Mouse (Mus musculus): ENCODE measurements around the gene Mrpl47. TPM values are rescaled to one million over a fixed set of nuclear protein-coding genes. Genes with fewer than 3 reads are reported as not detected.
"Not testable (repeated sequence)": the region's sequence is repeated elsewhere in the genome, so short reads cannot be mapped to it uniquely, and the experiment has no call there.

Mrpl47 gene
- total RNA-seq (2021) = 27.8 and 33.5 TPM in 2 replicates
- long read RNA-seq, transcript Mrpl47-201 (7 exons, 3,364 nt) = major isoform, 20 of 22 reads
- long read RNA-seq, partial matches to known transcripts = 1 of 22 reads
- long read RNA-seq, other reads (novel, unspliced or antisense) = 1 of 22 reads

- no peak for DNase-seq
Observed at GRCm38 (mm10) chr3:32737172-32737655, at the start of gene Mrpl47. Gene Mrpl47, minus strand, starts transcription at chr3:32737605.

- no peak for DNase-seq
Observed at GRCm38 (mm10) chr3:32770781-32771180, 33.4 kb upstream of the Mrpl47 start.

- no peak for DNase-seq
Observed at GRCm38 (mm10) chr3:32763902-32764301, 26.5 kb upstream of the Mrpl47 start.

DNA sequence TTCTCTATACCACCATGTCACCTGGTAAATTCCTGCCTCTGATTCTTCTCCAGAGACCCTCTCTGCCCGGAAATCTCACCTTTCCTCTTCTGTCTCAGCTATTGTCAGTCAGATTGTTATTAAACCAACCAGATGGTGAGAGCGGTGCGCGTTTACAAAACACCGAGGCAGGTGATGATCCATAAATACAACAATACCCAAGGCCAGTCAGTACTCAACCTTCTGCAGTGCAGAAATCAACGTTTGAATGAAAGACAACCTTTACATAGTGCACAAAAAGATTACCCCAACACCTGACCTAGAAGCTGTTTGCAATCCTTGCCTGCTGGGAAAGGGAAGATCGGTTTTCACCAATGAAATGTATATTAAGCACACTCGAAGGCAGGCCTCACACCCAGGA lies 25.6 kb upstream of the Mrpl47 start:
- DNase-seq = no peak

GRCm38 (mm10) chr3:32759212-32759611 lies 21.8 kb upstream of the Mrpl47 start:
- no peak for DNase-seq

DNA sequence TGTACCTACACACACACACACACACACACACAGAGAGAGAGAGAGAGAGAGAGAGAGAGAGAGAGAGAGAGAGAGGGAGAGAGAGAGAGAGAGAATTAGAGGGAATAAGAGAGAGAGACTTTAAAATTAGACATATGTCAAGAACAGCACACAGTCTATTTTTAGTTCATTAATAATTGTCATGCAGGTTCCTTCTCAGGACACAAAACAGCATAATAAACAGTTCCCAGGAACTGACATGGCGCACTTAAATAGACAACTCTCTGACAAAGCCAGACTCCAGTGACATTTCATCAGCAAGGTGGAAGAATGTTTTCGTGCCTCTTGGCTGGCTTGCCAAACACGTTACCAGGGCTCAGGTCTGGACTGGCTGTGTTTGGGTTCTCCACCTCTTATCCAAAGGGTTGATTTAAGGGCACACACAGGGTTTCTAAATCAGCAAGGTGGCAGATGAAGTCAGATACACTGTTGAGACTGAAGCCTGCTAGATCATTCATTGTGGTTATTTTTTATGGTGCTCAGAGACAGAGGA lies 17.0 kb upstream of the Mrpl47 start:
- DNase-seq = no peak

- no peak for DNase-seq
Observed at GRCm38 (mm10) chr3:32749820-32750579, 12.6 kb upstream of the Mrpl47 start.

GRCm38 (mm10) chr3:32748384-32748783 lies 11.0 kb upstream of the Mrpl47 start:
- DNase-seq = no peak

- not testable (repeated sequence) for DNase-seq
Observed at GRCm38 (mm10) chr3:32745426-32745825, 8.0 kb upstream of the Mrpl47 start.

DNA sequence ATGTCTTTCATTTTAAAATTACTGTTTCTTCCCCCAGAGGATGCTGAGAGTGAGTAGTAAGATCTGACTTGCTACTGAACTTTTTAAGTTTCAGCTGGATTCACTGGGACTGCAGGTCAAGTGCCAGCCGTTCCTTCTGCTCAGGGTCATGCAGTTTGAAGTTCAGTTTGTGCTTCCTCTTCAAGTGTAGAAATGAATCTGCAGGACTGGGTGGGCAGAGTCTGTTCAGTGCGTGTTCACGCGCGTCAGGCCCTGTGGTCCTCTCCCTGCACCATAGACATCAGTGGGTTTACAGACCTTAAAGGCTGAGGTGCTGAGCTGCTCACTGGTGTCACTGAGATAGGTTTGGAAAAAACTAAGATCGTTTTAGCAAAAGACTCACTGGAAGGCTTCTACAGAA lies 7.6 kb upstream of the Mrpl47 start:
- DNase-seq = no peak

DNA sequence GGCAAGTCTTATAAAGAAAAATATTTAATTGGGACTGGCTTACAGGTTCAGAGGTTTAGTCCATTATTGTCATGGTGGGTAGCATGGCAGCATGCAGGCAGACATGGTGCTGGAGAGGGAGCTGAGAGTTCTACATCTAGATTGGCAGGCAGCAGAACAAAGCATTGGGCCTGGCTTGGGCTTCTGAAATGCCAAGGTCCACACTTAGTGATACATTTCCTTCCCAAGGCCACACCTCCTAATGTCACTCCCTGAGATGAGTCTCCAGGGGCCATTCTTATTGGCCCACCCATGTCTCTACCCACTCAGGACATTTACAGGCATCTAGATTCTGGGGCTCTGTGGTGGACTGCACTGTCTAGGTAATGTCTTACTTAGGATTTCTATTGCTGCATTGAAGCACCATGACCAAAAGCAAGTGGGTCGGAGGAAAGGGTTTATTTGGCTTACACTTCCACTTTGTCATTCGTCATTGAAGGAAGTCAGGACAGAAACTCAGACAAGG lies 4.9 kb upstream of the Mrpl47 start:
- peak; percentile 27 for DNase-seq

DNA sequence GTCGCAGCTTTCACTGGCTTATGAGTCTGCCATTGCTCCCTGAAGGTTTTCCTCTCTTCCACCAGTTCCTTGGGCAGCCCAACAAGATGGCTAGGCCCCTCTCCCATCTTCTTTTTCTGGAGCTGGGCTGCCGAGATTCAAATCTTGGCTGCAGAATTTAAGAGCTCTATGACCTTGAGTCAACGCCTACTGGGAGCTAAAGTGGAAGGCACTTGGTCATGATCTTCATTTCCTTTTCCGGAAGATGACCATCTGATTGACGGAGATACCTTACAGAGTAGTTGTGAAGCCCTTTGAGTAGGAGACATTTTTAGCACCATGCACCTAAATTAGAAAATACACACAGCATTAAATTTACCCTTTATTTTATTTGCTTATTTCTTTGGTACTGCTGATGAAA lies 1.1 kb upstream of the Mrpl47 start:
- no peak for DNase-seq

GRCm38 (mm10) chr3:32736244-32737171 lies 897 bp downstream of the Mrpl47 start, which contains the start of gene Ndufb5:
Gene Ndufb5, plus strand, starts transcription at chr3:32736990.
- peak; percentile 95 for DNase-seq

DNA sequence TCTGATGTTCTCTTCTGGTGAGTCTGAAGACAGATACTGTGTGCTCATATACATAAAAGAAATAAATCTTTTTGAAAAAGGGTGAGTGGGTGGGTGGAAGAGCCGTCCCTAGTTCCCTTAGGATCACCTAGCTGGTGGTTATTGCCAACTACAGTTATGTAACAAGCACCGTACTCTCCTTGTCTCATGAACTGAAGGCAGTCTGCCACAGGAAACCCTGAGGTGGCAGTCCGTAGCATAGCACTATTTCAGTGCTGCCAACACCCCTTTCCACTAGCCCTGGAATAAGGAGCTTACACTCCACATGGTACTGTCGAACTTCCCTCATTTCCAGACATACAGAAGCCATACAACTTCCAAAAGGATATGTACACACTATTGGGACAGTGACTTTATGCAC lies 9.5 kb downstream of the Mrpl47 start:
- no peak for DNase-seq

DNA sequence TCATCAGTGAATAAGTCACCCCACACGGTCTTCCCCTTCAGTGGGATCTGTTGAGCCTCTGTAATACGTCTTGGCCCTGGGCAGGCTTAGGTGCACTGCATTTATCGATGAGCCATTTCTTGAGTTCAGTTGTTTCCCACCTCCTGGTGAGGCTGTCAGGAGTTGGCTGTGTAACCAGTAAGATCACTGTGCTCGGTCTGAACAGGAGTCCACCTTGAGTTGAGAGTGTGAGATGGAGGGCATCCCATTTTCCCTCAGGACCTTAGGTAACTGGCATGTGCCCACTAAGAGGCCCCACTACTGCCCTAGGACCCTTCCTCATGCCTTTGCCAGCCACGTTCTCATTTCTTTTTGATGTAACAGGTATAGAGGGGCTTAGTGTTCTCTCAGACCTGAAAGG lies 11.5 kb downstream of the Mrpl47 start:
- no peak for DNase-seq

DNA sequence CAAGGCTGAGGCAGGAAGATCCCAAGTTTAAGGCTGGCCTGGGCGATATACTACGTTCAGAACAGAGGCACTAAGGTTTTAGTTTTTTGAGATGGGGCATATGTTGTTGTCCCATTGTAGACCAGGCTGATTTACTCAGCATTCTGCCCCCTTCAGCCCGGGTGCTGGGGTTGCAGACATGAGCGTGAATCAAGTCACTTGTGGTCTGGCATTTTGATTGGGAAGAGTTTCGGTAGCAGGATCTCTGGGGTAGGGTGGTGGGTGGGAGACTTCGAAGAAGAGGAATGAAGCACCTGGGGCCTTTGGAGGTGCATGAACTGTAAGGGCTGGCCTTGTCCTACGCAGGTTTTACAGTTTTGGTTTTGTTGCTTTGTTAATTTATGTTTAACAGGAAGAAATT lies 13.2 kb downstream of the Mrpl47 start:
- DNase-seq = no peak

GRCm38 (mm10) chr3:32718271-32718670 lies 19.1 kb downstream of the Mrpl47 start:
- DNase-seq = no peak

DNA sequence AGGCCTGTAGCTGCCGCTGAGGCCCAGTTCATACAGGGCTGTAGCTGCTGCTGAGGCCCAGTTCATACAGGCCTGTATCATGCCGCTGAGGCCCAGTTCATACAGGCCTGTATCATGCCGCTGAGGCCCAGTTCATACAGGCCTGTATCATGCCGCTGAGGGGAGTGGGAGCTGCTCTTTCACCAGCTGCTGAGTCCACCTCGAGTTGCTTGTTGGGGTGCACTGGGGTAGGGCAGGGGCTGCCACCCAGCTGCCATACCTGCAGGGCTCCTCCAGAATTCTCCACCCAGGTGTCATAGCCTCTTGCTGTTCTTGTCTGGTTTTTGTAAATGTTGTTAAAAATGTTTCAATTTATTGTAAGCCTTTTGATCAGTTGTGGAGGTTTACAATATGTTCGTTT lies 20.0 kb downstream of the Mrpl47 start:
- DNase-seq = not testable (repeated sequence)

DNA sequence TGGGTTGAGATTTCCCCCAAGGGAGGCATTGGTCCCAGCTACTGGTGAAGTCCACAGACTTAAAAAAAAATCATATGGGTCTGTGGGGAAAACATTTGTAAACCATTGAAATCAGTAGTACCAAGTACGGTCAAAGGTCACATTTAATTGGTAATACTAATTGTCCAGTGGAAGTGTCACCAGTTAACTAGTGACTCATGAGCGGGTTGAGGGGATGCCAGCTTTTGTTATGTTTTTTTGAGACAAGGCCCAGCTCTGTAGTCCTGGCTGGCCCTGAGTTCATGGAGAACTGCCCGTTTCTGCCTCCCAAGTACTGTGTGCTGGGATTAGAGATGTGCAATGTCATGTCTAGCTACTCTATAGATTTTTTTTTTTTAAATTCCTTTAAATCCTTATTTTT lies 23.7 kb downstream of the Mrpl47 start:
- DNase-seq = no peak

GRCm38 (mm10) chr3:32709388-32709787 lies 28.0 kb downstream of the Mrpl47 start:
- no peak for DNase-seq

DNA sequence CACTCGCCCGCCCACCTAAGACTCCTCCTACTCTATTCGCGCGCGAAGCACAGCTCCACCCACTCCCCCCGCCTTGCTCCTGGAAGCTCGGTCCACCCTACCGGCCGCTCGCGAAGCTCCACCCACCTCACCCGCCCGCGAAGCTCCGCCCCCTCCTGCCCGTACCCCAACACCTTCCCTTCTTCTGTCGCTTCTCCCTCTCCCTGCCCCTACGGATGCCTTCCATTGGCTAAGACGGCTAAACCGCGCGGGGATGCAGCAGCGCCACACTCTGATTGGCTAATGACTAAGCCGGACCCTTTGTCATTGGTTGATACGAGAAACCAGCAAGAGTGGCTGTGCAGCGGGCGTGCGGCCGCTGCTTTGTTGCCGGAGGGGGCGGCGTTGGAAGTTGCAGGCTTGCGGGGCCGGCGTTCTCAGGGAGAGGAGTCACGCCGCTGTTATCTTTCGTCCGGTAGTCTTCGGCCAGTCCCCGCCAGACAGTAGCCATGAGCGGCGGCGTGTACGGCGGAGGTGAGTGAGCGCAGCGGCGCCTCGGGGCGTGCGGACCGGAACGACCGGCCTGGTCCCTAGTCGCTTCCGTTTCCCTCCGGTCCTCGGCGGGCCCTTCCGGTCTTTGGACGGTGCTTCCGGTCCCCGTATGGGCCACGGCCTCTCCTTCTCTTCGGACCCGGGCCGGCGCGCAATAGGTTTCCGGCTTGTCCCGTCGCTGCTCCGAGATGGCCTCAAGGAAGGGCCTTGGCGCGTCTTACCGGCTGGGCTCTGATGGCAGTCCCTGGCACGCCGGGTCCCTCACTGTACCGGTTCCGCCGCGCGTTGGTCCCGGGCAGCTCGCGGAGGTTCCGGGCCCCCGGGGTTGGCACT lies 28.8 kb downstream of the Mrpl47 start:
- peak; percentile 99 for DNase-seq

- no peak for DNase-seq
Observed at GRCm38 (mm10) chr3:32708052-32708367, 29.4 kb downstream of the Mrpl47 start.

Data from adrenal gland, postnatal 25 days (tissue).